Mouse (Mus musculus) macrophage (primary cell): ENCODE data around the gene Tmsb15b2. TPM values are rescaled to one million over a fixed set of nuclear protein-coding genes. Genes with fewer than 3 reads are reported as not detected.
"Not testable (repeated sequence)": the region's sequence is repeated elsewhere in the genome, so short reads cannot be mapped to it uniquely, and the experiment has no call there.

Experiments used
- H3K27ac ChIP-seq: fragments of 350-480 bp; formaldehyde crosslinking; 2 replicates; pipeline ENCODE4 v1.9.0; 2021
- H3K36me3 ChIP-seq: fragments of 350-480 bp; formaldehyde crosslinking; 2 replicates; pipeline ENCODE4 v1.9.0; 2021; ENCODE audit errors: inconsistent target
- H3K4me3 ChIP-seq: fragments of 350-480 bp; formaldehyde crosslinking; 2 replicates; pipeline ENCODE4 v1.9.0; 2021; ENCODE audit errors: inconsistent target
- H3K79me2 ChIP-seq: fragments of 350-480 bp; formaldehyde crosslinking; 2 replicates; pipeline ENCODE4 v1.9.0; 2021; ENCODE audit errors: inconsistent target
- WGBS: methylation state at CpG from one replicate; pipeline ENCODE4 v1.1.7; 2026; ENCODE audit warnings: inconsistent platforms; ENCODE audit not compliant: missing documents; 5-methylcytosine and 5-hydroxymethylcytosine counted together
- polyA plus RNA-seq: library from polyadenylated mRNA; stranded (reverse); fragments of 250-400 nt; gene quantifications from 3 replicates; pipeline ENCODE4 v1.2.4, GENCODE M21; 2018; ENCODE audit warnings: inconsistent platforms
- total RNA-seq, 78 experiments: library from RNA; depleted of rRNA; stranded (reverse); fragments of 250-400 nt; gene quantifications; 1 replicate in 9 of 78; 2 replicates in 24 of 78; 3 replicates in 43 of 78; 4 replicates in 2 of 78; pipeline ENCODE4 v1.2.4; 2018; ENCODE audit warnings: inconsistent platforms in 56 of 78

Tmsb15b2 gene
- total RNA-seq (2018; cell fraction: chromatin; rRNA removed): not detected
- total RNA-seq (2018; cell fraction: cytosol; rRNA removed): not detected
- not detected for total RNA-seq (2018; cell fraction: nucleus; rRNA removed)
- not detected in 3 replicates for polyA plus RNA-seq

GRCm38 (mm10) chrX:136975397-136975796 is at the start of gene Tmsb15b2:
TSS of gene Tmsb15b2 (minus strand) at chrX:136975497.
- H3K27ac ChIP-seq, H3K4me3 ChIP-seq, H3K79me2 ChIP-seq, H3K36me3 ChIP-seq: not testable (repeated sequence)
- 92% methylated on average over 6 of the region's 6 CpGs for WGBS

GRCm38 (mm10) chrX:137019310-137019709 is 44.0 kb upstream of the Tmsb15b2 start:
- H3K27ac ChIP-seq: no peak overlapping the region
- no peaks in the 10 kb centered on the region for H3K79me2 ChIP-seq
- H3K4me3 ChIP-seq: no peak overlapping the region
- no peaks in the 10 kb centered on the region for H3K36me3 ChIP-seq
- 9% methylated on average over 1 of the region's 1 CpGs for WGBS

GRCm38 (mm10) chrX:137017668-137018067 is 42.4 kb upstream of the Tmsb15b2 start:
- Histone ChIP-seq H3K36me3 (no peaks in the 10 kb centered on the region), H3K27ac (no peak overlapping the region), H3K4me3 (no peak overlapping the region), H3K79me2 (no peaks in the 10 kb centered on the region)
- 20% methylated on average over 1 of the region's 1 CpGs for WGBS

- H3K4me3 ChIP-seq: no peak overlapping the region
- no peaks in the 10 kb centered on the region for H3K36me3 ChIP-seq
- no peaks in the 10 kb centered on the region for H3K79me2 ChIP-seq
- no peak overlapping the region for H3K27ac ChIP-seq
- WGBS: 49% methylated on average over 5 of the region's 6 CpGs
These were observed 39.9 kb upstream of the Tmsb15b2 start for GRCm38 (mm10) chrX:137015099-137015709.

- Histone ChIP-seq H3K27ac (no peak overlapping the region), H3K4me3 (no peak overlapping the region), H3K36me3 (no peaks in the 10 kb centered on the region), H3K79me2 (no peaks in the 10 kb centered on the region)
- 58% methylated on average over 2 of the region's 2 CpGs for WGBS
These were observed 21.0 kb upstream of the Tmsb15b2 start for GRCm38 (mm10) chrX:136996256-136996655.

- Histone ChIP-seq H3K27ac (no peak overlapping the region), H3K79me2 (no peaks in the 10 kb centered on the region), H3K4me3 (no peak overlapping the region), H3K36me3 (no peaks in the 10 kb centered on the region)
- WGBS: 67% methylated on average over 13 of the region's 14 CpGs
These were observed 18.3 kb upstream of the Tmsb15b2 start for GRCm38 (mm10) chrX:136993641-136994040.

- H3K79me2 ChIP-seq: no peaks in the 10 kb centered on the region
- WGBS: 20% methylated on average over 26 of the region's 26 CpGs
- H3K4me3 ChIP-seq: no peak within 1 kb of the TSS
- H3K27ac ChIP-seq: no peak within 1 kb of the TSS
- H3K36me3 ChIP-seq: no peaks in the 10 kb centered on the region
These were observed 17.8 kb upstream of the Tmsb15b2 start, which contains the start of gene Zcchc18 for GRCm38 (mm10) chrX:136992978-136993547. TSS of gene Zcchc18 (plus strand) at chrX:136993155.

GRCm38 (mm10) chrX:136992191-136992965 is 17.1 kb upstream of the Tmsb15b2 start:
- Histone ChIP-seq H3K27ac (no peak overlapping the region), H3K4me3 (no peak overlapping the region), H3K79me2 (no peaks in the 10 kb centered on the region), H3K36me3 (no peaks in the 10 kb centered on the region)
- WGBS: 22% methylated on average over 14 of the region's 19 CpGs

- Histone ChIP-seq H3K4me3 (no peak overlapping the region), H3K27ac (no peak overlapping the region), H3K79me2 (no peaks in the 10 kb centered on the region), H3K36me3 (no peaks in the 10 kb centered on the region)
- WGBS: 65% methylated on average over 2 of the region's 2 CpGs
These were observed 16.0 kb upstream of the Tmsb15b2 start for GRCm38 (mm10) chrX:136991274-136991673.

- Histone ChIP-seq H3K27ac (no peak overlapping the region), H3K36me3 (no peaks in the 10 kb centered on the region), H3K4me3 (no peak overlapping the region), H3K79me2 (no peaks in the 10 kb centered on the region)
These were observed 10.7 kb upstream of the Tmsb15b2 start for GRCm38 (mm10) chrX:136986039-136986438.

GRCm38 (mm10) chrX:136978616-136979015 is 3.3 kb upstream of the Tmsb15b2 start:
- no peak overlapping the region for H3K27ac ChIP-seq
- no peak overlapping the region for H3K4me3 ChIP-seq
- no peaks in the 10 kb centered on the region for H3K79me2 ChIP-seq
- H3K36me3 ChIP-seq: no peaks in the 10 kb centered on the region

- no peak within 1 kb of the TSS for H3K27ac ChIP-seq
- no peak within 1 kb of the TSS for H3K4me3 ChIP-seq
- WGBS: 30% methylated on average over 12 of the region's 15 CpGs
- no peaks in the 10 kb centered on the region for H3K36me3 ChIP-seq
- H3K79me2 ChIP-seq: no peaks in the 10 kb centered on the region
These were observed 1.3 kb upstream of the Tmsb15b2 start, which contains the start of the genes Tmsb15l and Tmsb15b1 for GRCm38 (mm10) chrX:136976424-136977084. TSS of gene Tmsb15l (minus strand) at chrX:136976869. TSS of gene Tmsb15b1 (minus strand) at chrX:136976874.

- no peak overlapping the region for H3K27ac ChIP-seq
- H3K79me2 ChIP-seq: no peaks in the 10 kb centered on the region
- no peaks in the 10 kb centered on the region for H3K36me3 ChIP-seq
- no peak overlapping the region for H3K4me3 ChIP-seq
- WGBS: 28% methylated on average over 2 of the region's 2 CpGs
These were observed 15.6 kb downstream of the Tmsb15b2 start for GRCm38 (mm10) chrX:136959688-136960087.

- H3K36me3 ChIP-seq, H3K4me3 ChIP-seq, H3K27ac ChIP-seq, H3K79me2 ChIP-seq: not testable (repeated sequence)
- WGBS: 80% methylated on average over 3 of the region's 5 CpGs
These were observed 17.0 kb downstream of the Tmsb15b2 start for GRCm38 (mm10) chrX:136958300-136958699.
